Comparison of ENCODE assay signal across 10 mouse cellular contexts in the genomic region with DNA sequence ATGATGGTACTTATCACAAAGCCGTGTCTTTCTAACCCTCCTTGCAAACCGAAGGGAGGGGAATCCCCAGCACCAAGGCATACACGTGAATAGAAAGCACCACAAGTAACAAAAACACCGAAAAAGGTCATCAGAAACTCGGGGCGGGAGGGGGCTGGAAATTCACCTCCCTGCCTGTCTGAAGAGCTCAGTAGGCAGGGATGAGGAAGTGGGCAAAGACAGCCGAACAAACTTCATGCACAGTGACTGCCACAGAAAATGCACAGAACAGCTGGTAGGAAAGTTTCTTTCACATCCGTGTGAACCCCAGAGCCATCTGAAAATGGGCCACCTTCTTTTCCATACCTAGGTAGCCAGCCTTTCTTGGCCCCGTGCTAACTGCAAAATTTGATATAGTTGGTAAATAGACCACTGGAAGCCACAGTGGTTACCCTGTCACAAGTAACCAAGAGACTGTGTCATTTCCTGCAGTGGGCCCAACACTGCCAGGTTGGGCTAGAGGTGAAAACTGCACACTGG.
DNase-seq lines count a peak whose midpoint lies in the region; ATAC-seq and TF ChIP-seq lines count a peak whose summit lies in the region.
"Had no signal": no experiment of that assay in that cellular context is flagged by ENCODE, and none has a peak within 500 bp of the region (broad histone marks: within the 10 kb centered on the region; RNA-seq: fewer than 3 reads in every experiment).

No protein-coding gene starts in this region.

- no peak for DNase-seq in hindbrain, embryonic 10.5 days (ENCODE audit: low spot score)
- DNase-seq in monocyte, adult 2 months (ENCODE audit: low read depth in 1 of 2, low spot score in 2 of 2) = peak; percentile 17 to 74
- DNase-seq in thymus, postnatal 0 days (ENCODE audit: low spot score) = peak; percentile 70
- DNase-seq in frontal cortex, postnatal 25 days (ENCODE audit: low spot score in 2 of 2) = no peak
- DNase-seq in kidney, adult 2 months = no peak
- DNase-seq: cerebellum, postnatal 36 days; lung, embryonic 14.5 days had no signal

- H3K36me3 ChIP-seq in hindbrain, embryonic 10.5 days = no peaks in the 10 kb centered on the region
- H3K36me3 ChIP-seq in hindbrain, embryonic 13.5 days = no peaks in the 10 kb centered on the region
- no peaks in the 10 kb centered on the region for H3K36me3 ChIP-seq in hindbrain, embryonic 12.5 days
- H3K36me3 ChIP-seq in kidney, adult 2 months (ENCODE audit: control insufficient read depth, insufficient read depth, low read length) = no peaks in the 10 kb centered on the region

- peak overlapping the region; percentile 79; the same call in 1 of the 2 replicates for H3K27ac ChIP-seq in hindbrain, embryonic 10.5 days
- H3K27ac ChIP-seq in hindbrain, embryonic 13.5 days = no peak overlapping the region
- peak overlapping the region; percentile 71 for H3K27ac ChIP-seq in bone marrow, adult 2 months (ENCODE audit: control insufficient read depth, insufficient read depth, low read depth, low read length, poor library complexity)
- no peak overlapping the region for H3K27ac ChIP-seq in hindbrain, embryonic 12.5 days
- no peak overlapping the region for H3K27ac ChIP-seq in kidney, adult 2 months (ENCODE audit: insufficient read depth, low read depth, low read length)

- peaks cover 40% of the 10 kb centered on the region for H3K4me1 ChIP-seq in hindbrain, embryonic 10.5 days (replicated peaks)
- peaks cover 5% of the 10 kb centered on the region for H3K4me1 ChIP-seq in hindbrain, embryonic 13.5 days (replicated peaks)
- peaks cover 9% of the 10 kb centered on the region for H3K4me1 ChIP-seq in bone marrow, adult 2 months (ENCODE audit: control insufficient read depth, insufficient read depth, low read length)
- peaks cover 14% of the 10 kb centered on the region for H3K4me1 ChIP-seq in hindbrain, embryonic 12.5 days
- H3K4me1 ChIP-seq in kidney, adult 2 months (ENCODE audit: control insufficient read depth, insufficient read depth, low read length) = peaks cover 8% of the 10 kb centered on the region

- H3K9me3 ChIP-seq in hindbrain, embryonic 10.5 days = no peaks in the 10 kb centered on the region
- H3K9me3 ChIP-seq in hindbrain, embryonic 13.5 days = no peaks in the 10 kb centered on the region
- no peaks in the 10 kb centered on the region for H3K9me3 ChIP-seq in hindbrain, embryonic 12.5 days (replicated peaks)

- TF ChIP-seq POLR2A in bone marrow, adult 2 months (IDR thresholded peaks at IDR 0.05; ENCODE audit: borderline replicate concordance, control insufficient read depth, low read depth, low read length) = no peak
- TF ChIP-seq POLR2A in kidney, adult 2 months (IDR thresholded peaks at IDR 0.05; ENCODE audit: low read depth, low read length) = no peak

- no peaks in the 10 kb centered on the region for H3K27me3 ChIP-seq in hindbrain, embryonic 10.5 days (ENCODE audit: insufficient read depth, poor library complexity, severe bottlenecking)
- no peaks in the 10 kb centered on the region for H3K27me3 ChIP-seq in hindbrain, embryonic 13.5 days
- H3K27me3 ChIP-seq in hindbrain, embryonic 12.5 days = no peaks in the 10 kb centered on the region
- H3K27me3 ChIP-seq in kidney, adult 2 months (replicated peaks; ENCODE audit: control insufficient read depth, insufficient read depth, low read length) = no peaks in the 10 kb centered on the region

- no peak overlapping the region for H3K4me3 ChIP-seq in hindbrain, embryonic 10.5 days
- H3K4me3 ChIP-seq in hindbrain, embryonic 13.5 days = no peak overlapping the region
- H3K4me3 ChIP-seq in bone marrow, adult 2 months (replicated peaks; ENCODE audit: control insufficient read depth, low read depth, low read length) = no peak overlapping the region
- no peak overlapping the region for H3K4me3 ChIP-seq in hindbrain, embryonic 12.5 days
- no peak overlapping the region for H3K4me3 ChIP-seq in kidney, adult 2 months (ENCODE audit: insufficient read depth, low read depth, low read length)

- ATAC-seq in hindbrain, embryonic 13.5 days (ENCODE audit: low FRiP score) = no peak
- no peak for ATAC-seq in hindbrain, embryonic 12.5 days (ENCODE audit: low FRiP score)

- no peak overlapping the region for H3K4me2 ChIP-seq in hindbrain, embryonic 13.5 days
- no peak overlapping the region for H3K4me2 ChIP-seq in hindbrain, embryonic 12.5 days (replicated peaks)
- H3K4me2 ChIP-seq: lung, embryonic 14.5 days had no signal

- H3K9ac ChIP-seq in hindbrain, embryonic 13.5 days = no peak overlapping the region
- no peak overlapping the region for H3K9ac ChIP-seq in hindbrain, embryonic 12.5 days
- H3K9ac ChIP-seq: lung, embryonic 14.5 days had no signal

- no peak for TF ChIP-seq CTCF in bone marrow, adult 2 months (IDR thresholded peaks at IDR 0.05; ENCODE audit: control insufficient read depth, insufficient read depth, low read length)
- TF ChIP-seq CTCF in kidney, adult 2 months (conservative IDR thresholded peaks at IDR 0.05; ENCODE audit: insufficient read depth, insufficient read length, low read depth, low read length) = no peak

- 86% methylated on average over 9 of the region's 9 CpGs for WGBS in hindbrain, embryonic 10.5 days
- WGBS in hindbrain, embryonic 13.5 days = 90% methylated on average over 9 of the region's 9 CpGs
- 3% methylated on average over 9 of the region's 9 CpGs for WGBS in bone marrow, adult 2 months
- WGBS in hindbrain, embryonic 12.5 days = 84% methylated on average over 9 of the region's 9 CpGs
- WGBS in kidney, adult 2 months = 88% methylated on average over 9 of the region's 9 CpGs

Comparison
In these comparisons a context has a peak if more than half of its experiments do, and no peak if none do; other contexts are left out.
1. H3K27ac ChIP-seq: peak in hindbrain, embryonic 10.5 days (single experiment) and bone marrow, adult 2 months (single experiment); none in hindbrain, embryonic 13.5 days (single experiment), hindbrain, embryonic 12.5 days (single experiment) and kidney, adult 2 months (single experiment).
2. DNase-seq: peak in monocyte, adult 2 months (2 of 2) and thymus, postnatal 0 days (single experiment); none in hindbrain, embryonic 10.5 days (single experiment), frontal cortex, postnatal 25 days (0 of 2) and kidney, adult 2 months (single experiment).